Mouse (Mus musculus): ENCODE measurements at regions not wholly inside any gene's neighbourhood (a gene's known extent, or its start where the extent isn't known, plus 50 kb on each side); places are given as distances from the start of the nearest gene placed in this dataset.
"Not testable (repeated sequence)": the region's sequence is repeated elsewhere in the genome, so short reads cannot be mapped to it uniquely, and the experiment has no call there.

DNA sequence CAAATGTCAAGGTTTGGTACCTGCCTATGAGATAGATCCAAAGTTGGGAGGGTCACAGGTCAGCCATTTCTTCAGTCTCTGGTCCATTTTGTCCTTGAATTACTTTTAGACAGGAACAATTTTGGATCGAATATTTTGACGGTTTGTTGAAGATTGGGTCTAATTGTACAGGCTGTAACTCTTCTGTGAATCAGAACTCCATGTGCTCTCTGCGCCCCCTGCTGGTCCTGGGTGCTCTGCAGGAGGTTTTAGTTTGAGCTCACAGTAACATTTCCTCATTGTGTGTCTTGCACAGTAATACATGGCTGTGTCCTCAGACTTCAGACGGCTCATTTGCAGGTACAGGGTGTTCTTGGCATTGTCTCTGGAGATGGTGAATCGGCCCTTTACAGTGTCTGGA, 158.1 kb downstream of the Adam6a start:
- not testable (repeated sequence) for H3K9me3 ChIP-seq (replicated peaks); H3K9ac ChIP-seq; H3K4me1 ChIP-seq (replicated peaks); ATAC-seq (replicated peaks; ENCODE audit: insufficient number of reproducible peaks, insufficient read depth, low FRiP score, low read depth); H3K36me3 ChIP-seq; H3K27me3 ChIP-seq; H3K4me2 ChIP-seq; H3K27ac ChIP-seq; H3K4me3 ChIP-seq
- WGBS, result 43% methylated on average over 5 of the region's 5 CpGs

DNA sequence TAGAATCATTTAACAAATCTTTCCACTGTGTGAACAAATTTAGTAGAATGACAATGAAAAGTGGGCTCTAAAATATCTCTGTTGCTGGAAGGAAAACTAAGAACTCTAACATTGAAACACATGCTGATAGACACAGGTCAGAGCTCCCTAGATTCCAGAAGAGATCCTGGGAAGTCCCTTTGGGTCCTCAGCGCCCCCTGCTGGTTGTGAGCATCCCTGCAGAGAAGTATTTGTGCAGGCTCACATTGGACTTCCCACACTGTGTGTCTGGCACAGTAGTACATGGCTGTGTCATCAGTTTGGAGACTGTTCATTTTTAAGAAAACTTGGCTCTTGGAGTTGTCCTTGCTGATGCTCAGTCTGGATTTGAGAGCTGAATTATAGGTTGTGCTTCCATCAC, 172.7 kb downstream of the Adam6a start:
- whole genome bisulfite sequencing, result 0% methylated on average over 1 of the region's 1 CpGs
- not testable (repeated sequence) for H3K4me2 ChIP-seq; H3K4me3 ChIP-seq; H3K9me3 ChIP-seq (replicated peaks); ATAC-seq (replicated peaks; ENCODE audit: insufficient number of reproducible peaks, insufficient read depth, low FRiP score, low read depth); H3K36me3 ChIP-seq; H3K27ac ChIP-seq; H3K27me3 ChIP-seq; H3K4me1 ChIP-seq (replicated peaks); H3K9ac ChIP-seq

DNA sequence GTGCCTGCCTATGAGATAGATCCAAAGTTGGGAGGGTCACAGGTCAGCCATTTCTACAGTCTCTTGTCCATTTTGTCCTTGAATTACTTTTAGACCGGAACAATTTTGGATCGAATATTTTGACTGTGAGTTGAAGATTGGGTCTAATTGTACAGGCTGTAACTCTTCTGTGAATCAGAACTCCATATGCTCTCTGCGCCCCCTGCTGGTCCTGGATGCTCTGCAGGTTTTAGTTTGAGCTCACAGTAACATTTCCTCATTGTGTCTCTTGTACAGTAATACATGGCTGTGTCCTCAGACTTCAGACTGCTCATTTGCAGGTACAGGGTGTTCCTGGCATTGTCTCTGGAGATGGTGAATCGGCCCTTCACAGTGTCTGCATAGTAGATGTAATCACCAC, 192.1 kb downstream of the Adam6a start:
- Histone ChIP-seq H3K4me2 (no peak overlapping the region), H3K9ac (no peak overlapping the region), H3K4me3 (no peak overlapping the region), H3K36me3 (no peaks in the 10 kb centered on the region), H3K27me3 (no peaks in the 10 kb centered on the region), H3K27ac (no peak overlapping the region), H3K4me1 (replicated peaks) (no peaks in the 10 kb centered on the region), H3K9me3 (replicated peaks) (no peaks in the 10 kb centered on the region)
- whole genome bisulfite sequencing, result 49% methylated on average over 4 of the region's 4 CpGs
- no peak for ATAC-seq (replicated peaks; ENCODE audit: insufficient number of reproducible peaks, insufficient read depth, low FRiP score, low read depth)

DNA sequence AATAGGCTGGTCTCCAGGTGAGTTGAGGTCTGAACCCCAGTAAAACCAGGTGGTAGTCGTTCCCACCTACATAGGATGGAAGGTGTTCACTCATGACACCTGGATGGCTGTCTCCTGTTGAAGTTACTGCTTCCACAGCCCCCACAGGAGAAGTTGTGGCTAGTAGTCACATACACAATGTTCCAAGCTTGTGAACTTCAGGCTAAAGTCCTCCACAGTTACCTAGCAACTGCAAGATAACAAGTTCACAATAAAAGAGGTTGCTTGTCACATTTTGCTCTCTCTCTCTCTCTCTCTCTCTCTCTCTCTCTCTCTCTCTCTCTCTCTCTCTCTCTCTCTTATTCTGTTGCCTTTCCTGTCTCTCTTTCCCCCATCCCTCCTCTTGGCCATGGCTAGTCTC, 202.6 kb downstream of the Adam6a start:
- no peaks in the 10 kb centered on the region for H3K36me3 ChIP-seq
- no peak overlapping the region for H3K4me2 ChIP-seq
- H3K27ac ChIP-seq, result no peak overlapping the region
- no peak for ATAC-seq (replicated peaks; ENCODE audit: insufficient number of reproducible peaks, insufficient read depth, low FRiP score, low read depth)
- H3K4me1 ChIP-seq (replicated peaks), result no peaks in the 10 kb centered on the region
- no peaks in the 10 kb centered on the region for H3K27me3 ChIP-seq
- no peak overlapping the region for H3K9ac ChIP-seq
- 39% methylated on average over 1 of the region's 1 CpGs for WGBS
- no peaks in the 10 kb centered on the region for H3K9me3 ChIP-seq (replicated peaks)
- H3K4me3 ChIP-seq, result no peak overlapping the region

DNA sequence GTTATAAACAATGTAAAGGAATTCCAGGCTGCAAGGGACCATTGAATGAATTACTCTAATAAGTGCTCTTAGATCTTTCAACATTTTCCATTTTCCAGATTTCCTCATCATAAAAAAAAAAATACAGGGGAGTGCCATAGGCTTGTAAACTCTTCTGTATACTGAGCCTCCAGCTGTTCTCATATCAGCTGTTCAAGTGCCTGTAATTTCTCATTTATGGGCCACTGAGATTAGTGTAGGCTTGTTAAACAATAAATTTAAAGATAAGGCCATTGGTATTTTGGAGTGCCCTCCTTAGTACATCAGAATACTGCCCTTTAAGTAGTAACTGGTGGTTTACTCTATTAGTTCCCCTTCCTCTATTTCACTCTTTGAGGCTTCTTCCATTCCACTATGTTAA, 204.3 kb downstream of the Adam6a start:
- no peaks in the 10 kb centered on the region for H3K4me1 ChIP-seq (replicated peaks)
- H3K27me3 ChIP-seq, result no peaks in the 10 kb centered on the region
- H3K4me2 ChIP-seq, result no peak overlapping the region
- H3K9ac ChIP-seq, result no peak overlapping the region
- H3K36me3 ChIP-seq, result no peaks in the 10 kb centered on the region
- H3K4me3 ChIP-seq, result no peak overlapping the region
- H3K27ac ChIP-seq, result no peak overlapping the region
- no peak for ATAC-seq (replicated peaks; ENCODE audit: insufficient number of reproducible peaks, insufficient read depth, low FRiP score, low read depth)
- no peaks in the 10 kb centered on the region for H3K9me3 ChIP-seq (replicated peaks)

DNA sequence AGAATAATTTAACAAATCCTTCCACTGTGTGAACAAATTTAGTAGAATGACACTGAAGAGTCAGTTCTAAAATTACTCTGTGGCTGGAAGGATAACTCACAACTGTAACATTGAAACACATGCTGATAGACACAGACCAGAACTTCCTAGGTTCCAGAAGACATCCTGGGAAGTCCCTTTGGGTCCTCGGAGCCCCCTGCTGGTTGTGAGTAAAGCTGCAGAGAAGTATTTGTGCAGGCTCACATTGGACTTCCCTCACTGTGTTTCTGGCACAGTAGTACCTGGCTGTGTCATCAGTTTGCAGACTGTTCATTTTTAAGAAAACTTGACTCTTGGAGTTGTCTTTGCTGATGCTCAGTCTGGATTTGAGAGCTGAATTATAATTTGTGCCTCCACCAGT, 225.9 kb downstream of the Adam6a start:
- Histone ChIP-seq H3K36me3 (no peaks in the 10 kb centered on the region), H3K9me3 (replicated peaks) (no peaks in the 10 kb centered on the region; the same call in 1 of the 2 replicates), H3K4me1 (replicated peaks) (no peaks in the 10 kb centered on the region), H3K4me2 (no peak overlapping the region), H3K9ac (no peak overlapping the region), H3K27ac (no peak overlapping the region), H3K4me3 (no peak overlapping the region), H3K27me3 (no peaks in the 10 kb centered on the region)
- WGBS, result 33% methylated on average over 1 of the region's 1 CpGs
- no peak for ATAC-seq (replicated peaks; ENCODE audit: insufficient number of reproducible peaks, insufficient read depth, low FRiP score, low read depth)

DNA sequence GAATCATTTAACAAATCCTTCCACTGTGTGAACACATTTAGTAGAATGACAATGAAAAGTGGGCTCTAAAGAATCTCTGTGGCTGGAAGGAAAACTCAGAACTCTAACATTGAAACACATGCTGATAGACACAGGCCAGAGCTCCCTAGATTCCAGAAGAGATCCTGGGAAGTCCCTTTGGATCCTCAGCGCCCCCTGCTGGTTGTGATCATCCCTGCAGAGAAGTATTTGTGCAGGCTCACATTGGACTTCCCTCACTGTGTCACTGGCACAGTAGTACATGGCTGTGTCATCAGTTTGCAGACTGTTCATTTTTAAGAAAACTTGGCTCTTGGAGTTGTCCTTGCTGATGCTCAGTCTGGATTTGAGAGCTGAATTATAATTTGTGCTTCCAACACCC, 252.2 kb downstream of the Adam6a start:
- H3K9me3 ChIP-seq (replicated peaks); H3K36me3 ChIP-seq; H3K4me2 ChIP-seq; H3K27me3 ChIP-seq; H3K4me1 ChIP-seq (replicated peaks); H3K27ac ChIP-seq; H3K4me3 ChIP-seq; H3K9ac ChIP-seq; ATAC-seq (replicated peaks; ENCODE audit: insufficient number of reproducible peaks, insufficient read depth, low FRiP score, low read depth): not testable (repeated sequence)
- WGBS, result 0% methylated on average over 1 of the region's 1 CpGs

DNA sequence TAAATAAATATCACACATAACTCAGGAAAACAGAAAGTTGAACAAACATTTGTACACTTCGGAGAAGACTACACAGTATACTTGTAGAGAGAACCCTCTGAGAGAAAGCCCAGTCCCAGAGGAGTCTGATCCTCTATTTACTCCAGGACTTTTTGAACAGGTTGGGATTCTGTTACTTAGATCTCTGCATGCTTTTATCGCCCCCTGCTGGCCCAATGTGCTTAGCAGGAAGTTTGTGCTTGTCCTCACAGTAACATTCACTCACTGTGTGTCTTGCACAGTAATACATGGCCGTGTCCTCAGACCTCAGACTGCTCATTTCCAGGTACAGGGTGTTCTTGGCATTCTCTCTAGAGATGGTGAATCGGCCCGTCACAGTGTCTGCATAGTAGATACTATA, 282.7 kb downstream of the Adam6a start:
- no peaks in the 10 kb centered on the region for H3K36me3 ChIP-seq
- H3K9ac ChIP-seq, result no peak overlapping the region
- no peak overlapping the region for H3K4me2 ChIP-seq
- no peak overlapping the region for H3K27ac ChIP-seq
- 57% methylated on average over 5 of the region's 5 CpGs for WGBS
- ATAC-seq (replicated peaks; ENCODE audit: insufficient number of reproducible peaks, insufficient read depth, low FRiP score, low read depth), result no peak
- H3K4me3 ChIP-seq, result no peak overlapping the region
- no peaks in the 10 kb centered on the region for H3K4me1 ChIP-seq (replicated peaks)
- no peaks in the 10 kb centered on the region; the same call in 1 of the 2 replicates for H3K9me3 ChIP-seq (replicated peaks)
- H3K27me3 ChIP-seq, result no peaks in the 10 kb centered on the region

DNA sequence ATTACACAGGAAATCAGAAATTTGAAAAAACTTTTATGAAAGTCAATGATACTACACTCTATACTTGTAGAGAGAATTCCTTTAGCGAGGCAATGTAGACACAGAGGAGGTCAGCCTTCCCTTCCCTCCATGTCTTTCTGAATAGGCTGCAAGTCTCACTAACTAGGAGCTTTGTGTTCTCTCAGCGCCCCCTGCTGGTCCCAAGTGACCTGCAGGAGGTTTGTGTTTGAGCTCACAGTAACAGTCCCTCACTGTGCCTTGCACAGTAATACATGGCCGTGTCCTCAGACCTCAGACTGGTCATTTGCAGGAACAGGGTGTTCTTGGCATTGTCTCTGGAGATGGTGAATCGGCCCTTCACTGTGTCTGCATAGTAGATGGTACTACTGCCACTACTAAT, 315.2 kb downstream of the Adam6a start:
- no peak for ATAC-seq (replicated peaks; ENCODE audit: insufficient number of reproducible peaks, insufficient read depth, low FRiP score, low read depth)
- Histone ChIP-seq H3K4me3 (no peak overlapping the region), H3K9ac (no peak overlapping the region), H3K27me3 (no peaks in the 10 kb centered on the region), H3K4me2 (no peak overlapping the region), H3K4me1 (replicated peaks) (no peaks in the 10 kb centered on the region), H3K36me3 (no peaks in the 10 kb centered on the region), H3K27ac (no peak overlapping the region), H3K9me3 (replicated peaks) (no peaks in the 10 kb centered on the region)
- WGBS, result 41% methylated on average over 4 of the region's 4 CpGs

DNA sequence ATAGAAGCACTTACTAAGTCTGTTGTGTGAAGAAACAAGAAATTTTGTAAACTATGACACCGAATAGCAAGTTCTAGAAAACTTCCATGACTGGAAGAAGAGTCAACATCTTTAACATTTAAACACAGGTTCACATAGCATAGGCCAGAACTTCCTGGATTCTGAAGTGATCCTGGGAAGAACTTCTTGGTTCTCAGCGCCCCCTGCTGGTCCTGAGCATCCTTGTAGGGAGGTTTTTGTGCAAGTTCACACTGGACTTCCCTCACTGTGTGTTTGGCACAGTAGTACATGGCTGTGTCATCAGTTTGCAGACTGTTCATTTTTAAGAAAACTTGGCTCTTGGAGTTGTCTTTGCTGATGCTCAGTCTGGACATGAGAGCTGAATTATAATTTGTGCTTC, 335.1 kb downstream of the Adam6a start:
- Histone ChIP-seq H3K27ac (no peak overlapping the region), H3K4me2 (no peak overlapping the region), H3K9ac (no peak overlapping the region), H3K27me3 (no peaks in the 10 kb centered on the region), H3K4me3 (no peak overlapping the region), H3K36me3 (no peaks in the 10 kb centered on the region), H3K9me3 (replicated peaks) (no peaks in the 10 kb centered on the region), H3K4me1 (replicated peaks) (no peaks in the 10 kb centered on the region)
- 24% methylated on average over 2 of the region's 2 CpGs for WGBS
- ATAC-seq (replicated peaks; ENCODE audit: insufficient number of reproducible peaks, insufficient read depth, low FRiP score, low read depth), result no peak

DNA sequence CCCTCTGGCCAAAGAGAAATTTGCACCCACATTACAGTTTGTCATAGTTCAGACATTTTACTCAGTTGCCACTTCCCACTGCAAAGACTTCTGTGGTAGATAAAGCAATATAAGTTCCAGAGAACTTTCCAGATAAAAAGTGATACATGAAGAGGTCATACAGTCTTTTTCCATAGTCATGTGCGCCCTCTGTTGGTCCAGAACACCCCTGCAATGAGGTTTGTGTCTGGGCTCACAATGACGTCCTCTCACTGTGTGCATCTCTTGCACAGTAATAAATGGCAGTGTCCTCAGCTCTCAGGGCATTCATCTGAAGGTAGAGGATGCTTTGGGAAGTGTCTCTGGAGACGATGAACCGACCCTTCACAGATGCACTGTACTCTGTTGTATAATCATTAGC, 352.4 kb downstream of the Adam6a start:
- no peak overlapping the region for H3K4me3 ChIP-seq
- no peak overlapping the region for H3K27ac ChIP-seq
- H3K27me3 ChIP-seq, result no peaks in the 10 kb centered on the region
- no peaks in the 10 kb centered on the region for H3K4me1 ChIP-seq (replicated peaks)
- no peak for ATAC-seq (replicated peaks; ENCODE audit: insufficient number of reproducible peaks, insufficient read depth, low FRiP score, low read depth)
- no peak overlapping the region for H3K9ac ChIP-seq
- 27% methylated on average over 4 of the region's 4 CpGs for WGBS
- no peak overlapping the region for H3K4me2 ChIP-seq
- no peaks in the 10 kb centered on the region for H3K36me3 ChIP-seq
- H3K9me3 ChIP-seq (replicated peaks), result no peaks in the 10 kb centered on the region

DNA sequence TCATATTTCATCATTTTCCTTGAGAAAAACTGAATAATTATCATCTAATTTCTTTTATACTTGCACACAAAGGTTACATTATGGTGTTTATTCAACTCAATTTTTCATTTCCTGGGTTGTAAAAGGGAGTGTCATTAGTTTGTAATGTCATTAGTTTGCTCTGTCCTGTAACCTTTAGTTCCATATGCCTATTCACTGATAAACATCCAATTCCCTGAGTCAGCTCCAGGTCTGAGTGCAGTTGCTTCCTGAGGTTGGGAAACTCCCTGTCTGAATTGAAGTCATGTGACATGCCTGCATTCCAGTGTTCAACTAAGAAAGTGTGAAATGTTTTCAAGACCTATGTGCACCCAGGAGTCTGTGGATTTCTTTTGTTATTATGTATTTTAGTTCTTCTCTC, 362.8 kb downstream of the Adam6a start:
- Histone ChIP-seq H3K27me3 (no peaks in the 10 kb centered on the region), H3K9ac (no peak overlapping the region), H3K36me3 (no peaks in the 10 kb centered on the region), H3K27ac (no peak overlapping the region), H3K4me1 (replicated peaks) (no peaks in the 10 kb centered on the region), H3K4me3 (no peak overlapping the region), H3K9me3 (replicated peaks) (no peaks in the 10 kb centered on the region), H3K4me2 (no peak overlapping the region)
- ATAC-seq (replicated peaks; ENCODE audit: insufficient number of reproducible peaks, insufficient read depth, low FRiP score, low read depth), result no peak

DNA sequence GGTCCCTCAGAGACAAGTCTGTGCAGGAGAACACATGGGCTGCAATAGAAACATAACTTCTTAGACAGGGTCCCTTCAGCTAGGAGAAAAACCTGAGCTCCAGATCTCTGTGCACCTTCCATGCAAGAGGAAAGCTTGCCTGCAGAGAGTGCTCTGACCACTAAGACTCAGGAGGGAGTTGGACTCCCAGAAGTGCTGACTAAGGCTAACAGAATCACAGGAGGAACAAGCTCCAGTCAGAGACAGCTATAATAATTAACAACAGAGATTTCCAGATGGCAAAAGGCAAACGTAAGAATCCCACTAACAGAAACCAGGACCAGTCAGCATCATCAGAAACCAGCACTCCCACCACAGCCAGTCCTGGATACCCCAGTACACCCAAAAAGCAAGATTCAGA, 364.0 kb downstream of the Adam6a start:
- no peak for ATAC-seq (replicated peaks; ENCODE audit: insufficient number of reproducible peaks, insufficient read depth, low FRiP score, low read depth)
- H3K9me3 ChIP-seq (replicated peaks), result no peaks in the 10 kb centered on the region
- WGBS, result 61% methylated on average over 1 of the region's 1 CpGs
- H3K27me3 ChIP-seq, result no peaks in the 10 kb centered on the region
- H3K4me2 ChIP-seq, result no peak overlapping the region
- no peak overlapping the region for H3K9ac ChIP-seq
- H3K4me3 ChIP-seq, result no peak overlapping the region
- H3K4me1 ChIP-seq (replicated peaks), result no peaks in the 10 kb centered on the region
- H3K36me3 ChIP-seq, result no peaks in the 10 kb centered on the region
- H3K27ac ChIP-seq, result no peak overlapping the region

All from heart, embryonic 15.5 days (tissue).